Mouse (Mus musculus) ES-E14 (cell line): ENCODE results near the gene Apopt1.

Experiments
- CHD2 ChIP-seq: IDR thresholded peaks from 2 replicates; pipeline ENCODE4 v1.6.1; 2014; ENCODE audit warnings: mild to moderate bottlenecking, low read depth, low read length, inconsistent platforms
- HCFC1 ChIP-seq: IDR thresholded peaks from 2 replicates; pipeline ENCODE4 v1.6.1; 2012; ENCODE audit warnings: low read length, inconsistent platforms, borderline replicate concordance; ENCODE audit not compliant: insufficient read depth
- MAFK ChIP-seq: IDR thresholded peaks from 2 replicates; pipeline ENCODE4 v1.6.1; 2014; ENCODE audit warnings: mild to moderate bottlenecking, low read depth, low read length, inconsistent platforms; ENCODE audit not compliant: insufficient read depth

GRCm38 (mm10) chr12:111769816-111770577 is 56.9 kb downstream of the Apopt1 start:
- TF ChIP-seq MAFK (no peak), HCFC1 (no peak), CHD2 (no peak)
